Comparison of ENCODE assay signal across 15 mouse cellular contexts in genomic region chr12:5189446-5190150, GRCm38 (mm10).
DNase-seq lines count a peak whose midpoint lies in the region; ATAC-seq and TF ChIP-seq lines count a peak whose summit lies in the region.
"Had no signal": no experiment of that assay in that cellular context is flagged by ENCODE, and none has a peak within 500 bp of the region (broad histone marks: within the 10 kb centered on the region; RNA-seq: fewer than 3 reads in every experiment).

No protein-coding gene starts in this region.

- H3K27me3 ChIP-seq in forebrain, embryonic 12.5 days: 0 out of 2 replicates have a peak, but pooled peaks cover 4% of the 10 kb centered on the region
- H3K27me3 ChIP-seq in forebrain, embryonic 15.5 days: no peaks in the 10 kb centered on the region
- no peaks in the 10 kb centered on the region for H3K27me3 ChIP-seq in midbrain, embryonic 15.5 days (replicated peaks)
- no peaks in the 10 kb centered on the region for H3K27me3 ChIP-seq in heart, embryonic 11.5 days (ENCODE audit: control insufficient read depth, insufficient read depth, low read length)
- H3K27me3 ChIP-seq: CH12.LX; embryonic facial prominence, embryonic 13.5 days; lung, embryonic 15.5 days had no signal

- no peak overlapping the region for H3K4me3 ChIP-seq in forebrain, embryonic 12.5 days (replicated peaks)
- H3K4me3 ChIP-seq in forebrain, embryonic 15.5 days: no peak overlapping the region
- no peak overlapping the region for H3K4me3 ChIP-seq in left cerebral cortex, adult 2 months
- no peak overlapping the region for H3K4me3 ChIP-seq in midbrain, embryonic 15.5 days
- no peak overlapping the region for H3K4me3 ChIP-seq in heart, embryonic 11.5 days (ENCODE audit: low read depth, low read length)
- H3K4me3 ChIP-seq: embryonic facial prominence, embryonic 13.5 days; lung, embryonic 15.5 days had no signal

- no peak for DNase-seq in left cerebral cortex, adult 2 months (ENCODE audit: extremely low spot score in 1 of 2, low spot score in 2 of 2)
- DNase-seq in left cerebral cortex, adult 9 months (ENCODE audit: low spot score in 2 of 2): no peak
- peak; percentile 20 for DNase-seq in yolk sac, embryonic 10.5 days (ENCODE audit: low spot score)
- DNase-seq in lung, postnatal 14 days: no peak
- DNase-seq: adrenal gland, postnatal 25 days; kidney, postnatal 14 days; layer of hippocampus, adult 9-11 months had no signal

- peaks cover 49% of the 10 kb centered on the region for H3K4me1 ChIP-seq in forebrain, embryonic 12.5 days
- peaks cover 37% of the 10 kb centered on the region for H3K4me1 ChIP-seq in forebrain, embryonic 15.5 days
- H3K4me1 ChIP-seq in midbrain, embryonic 15.5 days: peaks cover 46% of the 10 kb centered on the region
- peaks cover 37% of the 10 kb centered on the region for H3K4me1 ChIP-seq in heart, embryonic 11.5 days (ENCODE audit: control insufficient read depth, insufficient read depth, low read length)

- no peaks in the 10 kb centered on the region for H3K9me3 ChIP-seq in forebrain, embryonic 12.5 days
- H3K9me3 ChIP-seq in forebrain, embryonic 15.5 days: no peaks in the 10 kb centered on the region
- H3K9me3 ChIP-seq in midbrain, embryonic 15.5 days: no peaks in the 10 kb centered on the region
- H3K9me3 ChIP-seq in heart, embryonic 11.5 days (replicated peaks; ENCODE audit: control insufficient read depth, low read length): no peaks in the 10 kb centered on the region
- H3K9me3 ChIP-seq: embryonic facial prominence, embryonic 13.5 days; lung, embryonic 15.5 days had no signal

- no peak overlapping the region for H3K4me2 ChIP-seq in forebrain, embryonic 12.5 days
- H3K4me2 ChIP-seq in forebrain, embryonic 15.5 days (replicated peaks): no peak overlapping the region
- H3K4me2 ChIP-seq in midbrain, embryonic 15.5 days: no peak overlapping the region
- H3K4me2 ChIP-seq in heart, embryonic 11.5 days: no peak overlapping the region
- H3K4me2 ChIP-seq: embryonic facial prominence, embryonic 13.5 days; lung, embryonic 15.5 days had no signal

- no peak overlapping the region for H3K9ac ChIP-seq in forebrain, embryonic 12.5 days
- no peak overlapping the region for H3K9ac ChIP-seq in forebrain, embryonic 15.5 days (replicated peaks)
- no peak overlapping the region for H3K9ac ChIP-seq in midbrain, embryonic 15.5 days
- H3K9ac ChIP-seq in heart, embryonic 11.5 days (ENCODE audit: low read depth, low read length): no peak overlapping the region
- H3K9ac ChIP-seq: embryonic facial prominence, embryonic 13.5 days; lung, embryonic 15.5 days had no signal

- no peaks in the 10 kb centered on the region for H3K36me3 ChIP-seq in forebrain, embryonic 12.5 days (replicated peaks)
- H3K36me3 ChIP-seq in forebrain, embryonic 15.5 days: no peaks in the 10 kb centered on the region
- no peaks in the 10 kb centered on the region for H3K36me3 ChIP-seq in midbrain, embryonic 15.5 days (replicated peaks)
- no peaks in the 10 kb centered on the region for H3K36me3 ChIP-seq in heart, embryonic 11.5 days (ENCODE audit: control insufficient read depth, insufficient read depth, low read length)
- H3K36me3 ChIP-seq: embryonic facial prominence, embryonic 13.5 days; lung, embryonic 15.5 days had no signal

- H3K27ac ChIP-seq in forebrain, embryonic 12.5 days: no peak overlapping the region
- H3K27ac ChIP-seq in forebrain, embryonic 15.5 days (replicated peaks): no peak overlapping the region
- H3K27ac ChIP-seq in left cerebral cortex, adult 2 months: peak overlapping the region; percentile 47
- H3K27ac ChIP-seq in midbrain, embryonic 15.5 days: peak overlapping the region; percentile 31; the same call in 1 of the 2 replicates
- H3K27ac ChIP-seq in heart, embryonic 11.5 days (ENCODE audit: low read depth, low read length): no peak overlapping the region
- H3K27ac ChIP-seq: embryonic facial prominence, embryonic 13.5 days; lung, embryonic 15.5 days had no signal

- 36% methylated on average over 15 of the region's 15 CpGs for WGBS in forebrain, embryonic 12.5 days
- 39% methylated on average over 15 of the region's 15 CpGs for WGBS in forebrain, embryonic 15.5 days
- WGBS in midbrain, embryonic 15.5 days: 22% methylated on average over 15 of the region's 15 CpGs
- 52% methylated on average over 15 of the region's 15 CpGs for WGBS in heart, embryonic 11.5 days (ENCODE audit: insufficient replicate concordance)

- 0 out of 2 replicates have a peak, but pooled peaks have one; percentile 2 for ATAC-seq in forebrain, embryonic 12.5 days (ENCODE audit: low FRiP score)
- no peak for ATAC-seq in forebrain, embryonic 15.5 days (replicated peaks)
- peak; percentile 25; the same call in 1 of the 2 replicates for ATAC-seq in midbrain, embryonic 15.5 days (replicated peaks)
- no peak for ATAC-seq in heart, embryonic 11.5 days (replicated peaks; ENCODE audit: insufficient number of reproducible peaks, low FRiP score, low TSS enrichment)
- ATAC-seq: intestine, embryonic 16.5 days had no signal

- TF ChIP-seq CTCF in left cerebral cortex, adult 2 months (IDR thresholded peaks at IDR 0.05): no peak

- intact Hi-C loops in left cerebral cortex, adult 2 months (cut with DNase I): no loop called here

Comparison
In these comparisons a context has a peak if more than half of its experiments do, and no peak if none do; other contexts are left out.
1. ATAC-seq: peak in forebrain, embryonic 12.5 days (single experiment) and midbrain, embryonic 15.5 days (single experiment); none in forebrain, embryonic 15.5 days (single experiment) and heart, embryonic 11.5 days (single experiment).
2. H3K27ac ChIP-seq: peak in left cerebral cortex, adult 2 months (single experiment) and midbrain, embryonic 15.5 days (single experiment); none in forebrain, embryonic 12.5 days (single experiment), forebrain, embryonic 15.5 days (single experiment) and heart, embryonic 11.5 days (single experiment).